ENCODE assay signal across 13 mouse cellular contexts in the genomic region with DNA sequence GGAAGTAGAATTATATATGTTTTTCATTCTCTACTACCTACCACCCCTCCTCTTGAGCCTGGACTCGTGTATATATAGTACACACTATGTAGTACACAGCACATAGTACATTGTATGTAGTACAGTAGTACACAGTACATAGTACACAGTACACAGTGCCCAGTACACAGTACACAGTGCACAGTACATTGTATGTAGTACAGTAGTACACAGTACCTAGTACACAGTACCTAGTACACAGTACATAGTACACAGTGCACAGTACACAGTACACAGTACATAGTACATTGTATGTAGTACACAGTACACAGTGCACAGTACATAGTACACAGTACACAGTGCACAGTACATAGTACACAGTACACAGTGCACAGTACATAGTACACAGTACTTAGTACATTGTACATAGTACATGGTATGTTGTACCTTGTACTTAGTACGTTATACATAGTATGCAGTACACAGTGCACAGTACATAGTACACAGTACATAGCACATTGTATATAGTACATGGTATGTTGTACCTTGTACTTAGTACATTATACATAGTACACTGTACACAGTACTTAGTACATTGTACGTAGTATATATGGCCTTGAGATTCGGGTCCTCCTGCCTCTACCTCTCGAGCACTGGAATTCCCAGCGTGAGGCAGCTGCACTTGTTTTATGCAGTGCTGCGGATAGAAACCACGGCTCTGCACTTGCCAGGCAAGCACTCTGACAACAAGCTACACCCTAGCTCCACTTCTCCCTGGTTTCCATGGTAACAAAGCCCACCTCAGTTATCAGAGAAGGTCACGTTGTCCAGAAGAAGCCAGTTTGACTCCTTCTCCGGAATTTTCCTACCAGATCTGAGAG. TPM values are rescaled to one million over a fixed set of nuclear protein-coding genes. Genes with fewer than 3 reads are reported as not detected.
DNase-seq lines count a peak whose midpoint lies in the region; ATAC-seq lines count a peak whose summit lies in the region.
"Had no signal": no experiment of that assay in that cellular context is flagged by ENCODE, and none has a peak within 500 bp of the region (broad histone marks: within the 10 kb centered on the region; RNA-seq: fewer than 3 reads in every experiment).

No protein-coding gene starts in this region.

- 0 out of 2 replicates have a peak overlapping the region, but pooled peaks have one; percentile 11 for H3K27ac ChIP-seq in forebrain, embryonic 15.5 days (replicated peaks)
- no peak overlapping the region for H3K27ac ChIP-seq in forebrain, embryonic 11.5 days (ENCODE audit: low read depth, low read length)
- peak overlapping the region; percentile 57; the same call in 1 of the 2 replicates for H3K27ac ChIP-seq in midbrain, embryonic 10.5 days (replicated peaks)
- H3K27ac ChIP-seq: heart, embryonic 13.5 days; liver, embryonic 12.5 days had no signal

- H3K36me3 ChIP-seq in forebrain, embryonic 15.5 days = no peaks in the 10 kb centered on the region
- no peaks in the 10 kb centered on the region for H3K36me3 ChIP-seq in forebrain, embryonic 11.5 days (ENCODE audit: control insufficient read depth, insufficient read depth, low read length)
- no peaks in the 10 kb centered on the region for H3K36me3 ChIP-seq in midbrain, embryonic 10.5 days
- H3K36me3 ChIP-seq: heart, embryonic 13.5 days; liver, embryonic 12.5 days had no signal

- peak; percentile 35; the same call in 1 of the 2 replicates for ATAC-seq in forebrain, embryonic 15.5 days (replicated peaks)
- no peak for ATAC-seq in forebrain, embryonic 11.5 days (replicated peaks; ENCODE audit: low FRiP score)
- ATAC-seq: intestine, embryonic 16.5 days; liver, embryonic 12.5 days had no signal

- no peak for DNase-seq in forebrain, embryonic 11.5 days (ENCODE audit: low spot score)
- DNase-seq in ES-CJ7 (ENCODE audit: low read depth, low spot score) = peak; percentile 48
- peak; percentile 41 for DNase-seq in embryo, embryonic 11 days
- peak; percentile 25 for DNase-seq in midbrain, embryonic 10.5 days (ENCODE audit: low spot score)
- DNase-seq in layer of hippocampus, adult 9-11 months = no peak
- DNase-seq in cerebellum, adult 11 months = no peak
- DNase-seq in gastrocnemius, postnatal 4 days (ENCODE audit: low spot score in 2 of 2) = no peak
- DNase-seq: B cell, adult 2 months; kidney, postnatal 36 days had no signal

- H3K27me3 ChIP-seq in forebrain, embryonic 15.5 days = no peaks in the 10 kb centered on the region
- no peaks in the 10 kb centered on the region for H3K27me3 ChIP-seq in forebrain, embryonic 11.5 days (ENCODE audit: control insufficient read depth, insufficient read depth, low read length)
- no peaks in the 10 kb centered on the region for H3K27me3 ChIP-seq in midbrain, embryonic 10.5 days (ENCODE audit: low read depth, poor library complexity, severe bottlenecking)
- H3K27me3 ChIP-seq: heart, embryonic 13.5 days; liver, embryonic 12.5 days had no signal

- H3K9me3 ChIP-seq in forebrain, embryonic 15.5 days = no peaks in the 10 kb centered on the region
- no peaks in the 10 kb centered on the region for H3K9me3 ChIP-seq in forebrain, embryonic 11.5 days (ENCODE audit: control insufficient read depth, low read length)
- H3K9me3 ChIP-seq in midbrain, embryonic 10.5 days (replicated peaks) = no peaks in the 10 kb centered on the region
- H3K9me3 ChIP-seq: heart, embryonic 13.5 days; liver, embryonic 12.5 days had no signal

- 62% methylated on average over 10 of the region's 10 CpGs for WGBS in forebrain, embryonic 15.5 days
- 70% methylated on average over 10 of the region's 10 CpGs for WGBS in forebrain, embryonic 11.5 days
- 69% methylated on average over 10 of the region's 10 CpGs for WGBS in midbrain, embryonic 10.5 days

- peaks cover under 1% of the 10 kb centered on the region for H3K4me1 ChIP-seq in forebrain, embryonic 15.5 days
- H3K4me1 ChIP-seq in forebrain, embryonic 11.5 days (replicated peaks; ENCODE audit: control insufficient read depth, insufficient read depth, low read length) = no peaks in the 10 kb centered on the region
- H3K4me1 ChIP-seq in midbrain, embryonic 10.5 days = peaks cover 28% of the 10 kb centered on the region

- no peak overlapping the region for H3K4me2 ChIP-seq in forebrain, embryonic 15.5 days (replicated peaks)
- no peak overlapping the region for H3K4me2 ChIP-seq in forebrain, embryonic 11.5 days (ENCODE audit: low read depth, low read length, severe bottlenecking)
- H3K4me2 ChIP-seq: heart, embryonic 13.5 days; liver, embryonic 12.5 days had no signal

- H3K4me3 ChIP-seq in forebrain, embryonic 15.5 days = no peak overlapping the region
- no peak overlapping the region for H3K4me3 ChIP-seq in forebrain, embryonic 11.5 days (ENCODE audit: low read depth, low read length)
- H3K4me3 ChIP-seq in midbrain, embryonic 10.5 days = no peak overlapping the region
- H3K4me3 ChIP-seq: heart, embryonic 13.5 days; liver, embryonic 12.5 days had no signal

- H3K9ac ChIP-seq in forebrain, embryonic 15.5 days (replicated peaks) = no peak overlapping the region
- H3K9ac ChIP-seq in forebrain, embryonic 11.5 days (ENCODE audit: low read length) = no peak overlapping the region
- H3K9ac ChIP-seq: heart, embryonic 13.5 days; liver, embryonic 12.5 days had no signal

RNA-seq across cellular contexts. Expression of gene Amigo2, which starts 34.9 kb away (rescaled TPM):
- polyA plus RNA-seq in forebrain, embryonic 15.5 days (2015; fragmentation: Nextera tagmentation; extraction: Ambion mirVana) = 4.7 and 6.5 TPM in 2 replicates
- 3.4 and 4.3 TPM in 2 replicates for polyA plus RNA-seq in forebrain, embryonic 11.5 days (2014; fragmentation: Nextera tagmentation; extraction: Ambion mirVana)
- polyA plus RNA-seq in midbrain, embryonic 10.5 days (2016; fragmentation: Nextera tagmentation; extraction: Ambion mirVana) = 4.3 and 4.4 TPM in 2 replicates
- 1 to 10 TPM; 3.0 to 3.8 TPM for total RNA-seq in gastrocnemius, postnatal 4 days (2021)

RNA-seq across cellular contexts. Expression of gene Pced1b, which starts 35.0 kb away (rescaled TPM):
- 3.1 and 4.1 TPM in 2 replicates for polyA plus RNA-seq in forebrain, embryonic 15.5 days (2015; fragmentation: Nextera tagmentation; extraction: Ambion mirVana)
- 3.9 and 5.1 TPM in 2 replicates for polyA plus RNA-seq in forebrain, embryonic 11.5 days (2014; fragmentation: Nextera tagmentation; extraction: Ambion mirVana)
- 4.6 and 4.9 TPM in 2 replicates for polyA plus RNA-seq in midbrain, embryonic 10.5 days (2016; fragmentation: Nextera tagmentation; extraction: Ambion mirVana)
- 1 to 10 TPM; 4.6 to 6.3 TPM for total RNA-seq in gastrocnemius, postnatal 4 days (2021)

Comparison
In these comparisons a context has a peak if more than half of its experiments do, and no peak if none do; other contexts are left out.
1. DNase-seq: peak in ES-CJ7 (single experiment), embryo, embryonic 11 days (single experiment) and midbrain, embryonic 10.5 days (single experiment); none in forebrain, embryonic 11.5 days (single experiment), layer of hippocampus, adult 9-11 months (single experiment), cerebellum, adult 11 months (single experiment) and gastrocnemius, postnatal 4 days (0 of 2).